Mouse (Mus musculus): Measurements from ENCODE around the gene S1pr4.

- peak; percentile 91 for TF ChIP-seq CTCF (IDR thresholded peaks at IDR 0.05; ENCODE audit: extremely low read depth, insufficient read length, insufficient replicate concordance, low read depth, low read length)
- TF ChIP-seq POLR2A (IDR thresholded peaks at IDR 0.05; ENCODE audit: low read depth, low read length), result no peak
These were observed 49.8 kb downstream of the S1pr4 start for GRCm38 (mm10) chr10:81450140-81450539.
